Mouse (Mus musculus): ENCODE results near the gene Slc7a1. TPM values are rescaled to one million over a fixed set of nuclear protein-coding genes. Genes with fewer than 3 reads are reported as not detected.

Slc7a1 gene
- 10 to 100 TPM; 27.8 to 30.6 TPM for total RNA-seq (2021)

- peak; percentile 75 to 77 for DNase-seq (ENCODE audit: extremely low spot score in 1 of 2, low spot score in 1 of 2)
These were observed at the start of gene Slc7a1 for GRCm38 (mm10) chr5:148399660-148400443. TSS of gene Slc7a1 (minus strand) at chr5:148399904.

DNA sequence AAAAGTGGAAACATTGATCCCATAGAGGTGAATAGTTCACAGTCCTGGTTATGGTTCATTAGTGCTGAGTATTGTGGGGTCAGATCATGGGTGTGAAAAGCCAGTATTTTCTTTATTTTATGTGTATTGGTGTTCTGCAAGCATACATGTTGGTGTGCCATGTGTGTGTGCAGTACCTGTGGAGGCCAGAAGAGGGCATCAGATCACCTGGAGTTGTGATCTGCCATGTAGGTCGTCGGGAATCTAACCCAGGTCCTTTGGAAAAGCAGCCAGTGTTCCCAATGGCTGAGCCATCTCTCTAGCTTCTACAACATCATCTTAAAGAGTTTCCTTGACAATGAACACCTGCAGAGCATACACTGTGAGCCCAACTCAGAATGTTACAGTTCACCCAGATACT lies 45.3 kb upstream of the Slc7a1 start:
- no peak for DNase-seq (ENCODE audit: extremely low spot score in 1 of 2, low spot score in 1 of 2)

DNA sequence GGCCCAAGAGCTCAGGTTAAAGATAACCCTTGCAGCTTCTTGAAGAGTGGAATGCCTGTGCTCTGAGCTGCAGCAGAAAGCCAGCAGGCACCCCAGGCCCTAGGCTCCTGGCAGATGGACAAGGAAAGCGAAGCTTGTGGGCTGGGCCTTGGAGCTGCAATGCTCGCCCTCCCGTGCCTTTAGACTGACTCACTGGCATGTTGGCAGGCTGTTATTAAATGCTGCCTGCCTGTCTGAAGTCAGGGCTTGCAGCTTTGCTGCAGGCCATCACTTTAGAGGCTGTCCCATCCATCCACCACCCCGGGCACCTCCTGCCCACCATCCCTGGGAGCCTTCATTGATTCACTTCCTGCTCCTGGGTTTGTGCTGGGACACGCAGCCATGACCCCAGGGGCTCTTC lies 44.0 kb upstream of the Slc7a1 start:
- no peak for DNase-seq (ENCODE audit: extremely low spot score in 1 of 2, low spot score in 1 of 2)

- no peak for DNase-seq (ENCODE audit: extremely low spot score in 1 of 2, low spot score in 1 of 2)
These were observed 36.0 kb upstream of the Slc7a1 start for GRCm38 (mm10) chr5:148435660-148436059.

- DNase-seq (ENCODE audit: extremely low spot score in 1 of 2, low spot score in 1 of 2): no peak
These were observed 32.4 kb upstream of the Slc7a1 start for GRCm38 (mm10) chr5:148432121-148432520.

DNA sequence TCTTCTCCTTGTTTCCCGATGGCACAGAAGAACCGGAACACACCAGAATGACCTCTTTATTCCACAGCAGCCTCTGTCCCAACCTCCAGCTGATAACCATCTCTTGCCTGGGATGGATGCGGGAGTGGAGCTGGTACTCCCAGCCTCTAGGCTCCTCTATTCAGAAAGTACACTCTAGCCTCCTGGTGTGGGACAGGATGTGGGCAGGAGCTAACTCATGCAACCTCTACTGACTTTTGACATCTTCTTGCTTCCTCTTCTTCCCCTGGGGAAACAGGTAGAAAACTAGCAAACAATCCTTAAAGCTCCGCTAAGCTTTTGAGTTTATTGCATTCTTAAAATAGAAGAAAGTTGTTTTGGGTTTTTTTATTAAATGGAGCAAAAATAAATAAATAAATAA lies 29.1 kb upstream of the Slc7a1 start:
- no peak for DNase-seq (ENCODE audit: extremely low spot score in 1 of 2, low spot score in 1 of 2)

DNA sequence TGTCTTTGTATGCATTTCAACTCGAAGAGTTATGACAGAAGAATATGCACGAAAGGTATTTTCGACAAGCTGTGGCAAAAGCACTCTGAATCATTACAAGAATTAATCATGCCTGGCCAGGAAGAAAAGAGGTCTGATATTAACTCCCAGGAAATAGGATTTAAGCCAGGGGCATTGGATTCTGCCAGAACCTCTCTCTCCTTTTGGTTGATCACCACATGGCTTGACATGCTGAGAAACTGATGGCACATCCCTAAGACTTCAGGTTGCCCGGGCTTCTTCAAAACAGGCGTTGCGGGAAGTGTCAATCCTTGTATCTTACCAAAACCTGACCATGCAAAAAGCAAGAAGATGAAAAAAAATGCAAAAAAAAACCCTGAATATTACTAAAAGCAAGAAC lies 25.4 kb upstream of the Slc7a1 start:
- no peak for DNase-seq (ENCODE audit: extremely low spot score in 1 of 2, low spot score in 1 of 2)

DNA sequence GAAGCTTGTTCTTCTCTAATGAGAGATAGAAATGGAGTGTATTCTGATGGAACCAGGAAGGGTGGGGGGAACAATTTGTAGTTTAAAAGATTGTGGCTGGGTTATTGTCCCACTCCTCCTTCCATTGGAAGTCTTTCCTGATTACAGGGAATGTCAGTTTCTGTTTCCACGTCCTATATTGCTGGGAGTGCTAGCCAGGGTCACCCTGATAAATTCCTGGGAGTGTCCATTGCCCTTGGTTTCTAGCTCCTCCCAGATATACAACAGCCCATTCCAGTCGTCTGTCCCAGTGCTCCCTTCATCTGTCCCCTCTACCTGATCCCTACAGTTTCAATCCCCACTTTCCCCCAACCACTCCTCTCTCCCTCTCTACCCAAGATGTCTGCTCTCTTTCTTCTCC lies 21.6 kb upstream of the Slc7a1 start:
- no peak for DNase-seq (ENCODE audit: extremely low spot score in 1 of 2, low spot score in 1 of 2)

- no peak for DNase-seq (ENCODE audit: extremely low spot score in 1 of 2, low spot score in 1 of 2)
These were observed 19.4 kb upstream of the Slc7a1 start for GRCm38 (mm10) chr5:148419112-148419526.

DNA sequence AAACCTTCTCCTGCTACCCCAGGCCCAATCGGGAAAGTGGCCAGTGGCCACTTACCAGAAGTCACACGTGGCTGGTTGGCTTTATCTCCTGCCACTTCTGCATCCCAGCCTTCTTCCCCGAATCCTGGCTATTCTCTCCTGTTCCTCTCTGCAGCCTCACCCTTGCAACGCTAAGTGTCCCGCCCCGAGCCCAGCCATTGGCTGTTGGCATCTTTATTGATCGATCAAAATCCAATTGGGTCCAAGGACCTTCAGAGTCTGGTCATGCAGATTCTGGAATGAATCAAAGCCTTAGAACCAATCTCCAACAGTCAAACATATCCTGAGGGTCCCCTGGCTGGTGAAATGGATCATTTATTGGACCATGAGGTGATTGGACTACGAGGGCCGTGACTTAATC lies 18.7 kb upstream of the Slc7a1 start:
- DNase-seq (ENCODE audit: extremely low spot score in 1 of 2, low spot score in 1 of 2): no peak

DNA sequence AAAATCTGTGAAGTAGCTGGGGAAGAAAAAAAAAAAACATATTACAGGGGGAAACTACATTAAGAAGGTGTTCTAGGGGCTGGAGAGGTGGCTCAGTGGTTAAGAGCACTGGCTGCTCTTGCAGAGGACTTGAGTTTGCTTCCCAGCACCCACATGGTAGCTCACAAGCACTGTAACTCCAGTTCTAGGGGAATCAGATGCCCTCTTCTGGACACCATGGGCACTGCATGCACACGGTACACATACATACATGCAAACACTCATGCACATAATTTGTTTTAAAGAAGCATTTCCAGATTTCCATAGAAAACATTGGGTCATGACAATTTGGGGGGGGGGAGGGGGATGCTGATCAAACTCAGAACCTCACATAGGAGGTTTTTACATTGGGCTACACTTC lies 18.1 kb upstream of the Slc7a1 start:
- no peak for DNase-seq (ENCODE audit: extremely low spot score in 1 of 2, low spot score in 1 of 2)

DNA sequence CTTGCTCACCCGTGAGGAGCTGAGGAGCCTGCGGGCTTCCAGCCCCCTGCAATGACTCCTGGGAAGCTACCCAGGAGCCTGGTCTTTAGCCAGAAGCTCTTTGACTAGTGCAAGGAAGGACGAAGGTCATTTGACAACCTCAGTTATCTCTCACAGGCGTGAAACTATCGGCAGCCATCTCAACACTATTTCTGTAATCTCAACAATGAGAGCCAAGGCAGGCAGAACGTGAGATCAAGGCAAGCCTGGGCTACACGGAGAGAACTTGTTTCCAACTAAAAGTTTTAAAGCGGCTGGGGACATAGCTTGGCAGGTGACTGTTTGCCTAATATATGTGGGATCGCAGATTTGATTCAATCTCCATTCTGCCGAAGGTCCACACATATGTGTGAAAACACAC lies 16.8 kb upstream of the Slc7a1 start:
- no peak for DNase-seq (ENCODE audit: extremely low spot score in 1 of 2, low spot score in 1 of 2)

DNA sequence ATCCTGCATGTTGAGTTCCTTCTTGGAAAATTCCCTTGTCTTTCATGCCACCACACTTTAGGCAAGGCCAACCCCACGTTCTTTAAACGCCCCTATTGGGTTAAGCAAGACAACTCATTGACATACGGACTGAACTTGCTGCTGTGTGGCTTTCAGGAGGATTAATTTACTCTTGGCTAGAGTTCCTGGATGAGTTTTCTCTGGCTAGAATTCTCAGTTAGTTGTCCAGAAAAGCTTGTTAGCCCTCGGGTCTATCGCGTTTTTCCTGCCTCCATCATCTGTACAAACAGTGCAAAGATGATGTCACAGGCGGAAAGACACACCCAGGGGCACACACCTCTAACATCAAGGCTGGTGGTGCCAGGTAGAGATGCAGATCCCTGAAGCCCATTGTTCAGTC lies 14.5 kb upstream of the Slc7a1 start:
- no peak for DNase-seq (ENCODE audit: extremely low spot score in 1 of 2, low spot score in 1 of 2)

DNA sequence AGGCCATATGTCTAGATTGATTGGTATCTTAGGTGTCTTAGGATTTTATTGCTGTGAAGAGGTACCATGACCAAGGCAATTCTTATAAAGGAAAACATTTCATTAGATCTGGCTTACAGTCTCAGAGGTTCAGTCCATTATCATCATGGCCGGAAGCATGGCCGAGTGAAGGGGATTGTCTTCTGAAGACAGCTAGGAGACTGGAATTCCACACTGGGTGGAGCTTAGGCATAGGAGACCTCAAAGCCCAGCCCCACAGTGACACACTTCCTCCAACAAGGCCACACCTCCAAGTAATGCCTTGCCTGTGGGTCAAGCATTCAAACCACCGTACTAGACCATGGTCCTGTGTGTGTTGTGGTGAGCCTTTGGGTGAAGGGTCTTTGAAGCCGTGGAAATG lies 12.8 kb upstream of the Slc7a1 start:
- DNase-seq (ENCODE audit: extremely low spot score in 1 of 2, low spot score in 1 of 2): no peak

DNA sequence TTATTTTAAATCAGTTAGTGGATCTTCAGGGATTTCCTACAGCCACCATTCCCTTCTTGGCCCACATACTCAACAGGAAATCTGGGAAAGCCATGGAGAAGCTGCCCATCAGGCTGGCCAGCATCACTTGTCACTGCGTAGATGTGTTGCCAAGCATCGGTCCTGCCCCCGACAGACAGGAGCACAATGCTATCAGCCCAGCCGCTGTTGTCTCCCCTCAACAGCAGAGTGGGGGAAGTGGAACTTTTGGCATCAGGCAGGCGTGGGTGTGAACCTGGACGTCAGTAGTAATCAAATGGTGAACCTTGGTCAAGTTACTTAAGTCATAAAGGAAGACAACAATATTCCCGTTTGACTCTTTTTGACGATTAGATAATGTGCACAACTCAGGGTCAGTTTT lies 9.8 kb upstream of the Slc7a1 start:
- DNase-seq (ENCODE audit: extremely low spot score in 1 of 2, low spot score in 1 of 2): no peak

- no peak for DNase-seq (ENCODE audit: extremely low spot score in 1 of 2, low spot score in 1 of 2)
These were observed 7.2 kb upstream of the Slc7a1 start for GRCm38 (mm10) chr5:148406913-148407312.

DNA sequence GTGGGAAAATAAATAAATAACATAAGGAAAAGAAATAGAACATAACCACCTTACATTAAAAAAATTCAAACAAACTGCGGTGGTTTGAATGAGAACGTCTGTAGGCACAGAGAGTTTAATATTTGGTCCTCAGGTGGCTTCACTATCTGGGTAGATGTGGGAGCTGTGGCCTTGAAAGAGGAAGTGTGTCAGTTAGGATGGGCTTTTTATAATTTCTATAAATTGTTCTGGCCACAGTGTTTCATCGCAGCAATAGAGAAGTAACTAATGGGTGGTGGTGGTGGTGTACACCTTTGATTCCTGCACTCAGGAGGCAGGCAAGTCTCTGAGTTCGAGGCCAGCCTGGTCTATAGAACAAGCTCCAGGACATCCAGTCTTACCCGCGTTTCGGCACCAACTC lies 4.8 kb upstream of the Slc7a1 start:
- no peak for DNase-seq (ENCODE audit: extremely low spot score in 1 of 2, low spot score in 1 of 2)

GRCm38 (mm10) chr5:148402641-148403040 lies 2.9 kb upstream of the Slc7a1 start:
- DNase-seq (ENCODE audit: extremely low spot score in 1 of 2, low spot score in 1 of 2): no peak

DNA sequence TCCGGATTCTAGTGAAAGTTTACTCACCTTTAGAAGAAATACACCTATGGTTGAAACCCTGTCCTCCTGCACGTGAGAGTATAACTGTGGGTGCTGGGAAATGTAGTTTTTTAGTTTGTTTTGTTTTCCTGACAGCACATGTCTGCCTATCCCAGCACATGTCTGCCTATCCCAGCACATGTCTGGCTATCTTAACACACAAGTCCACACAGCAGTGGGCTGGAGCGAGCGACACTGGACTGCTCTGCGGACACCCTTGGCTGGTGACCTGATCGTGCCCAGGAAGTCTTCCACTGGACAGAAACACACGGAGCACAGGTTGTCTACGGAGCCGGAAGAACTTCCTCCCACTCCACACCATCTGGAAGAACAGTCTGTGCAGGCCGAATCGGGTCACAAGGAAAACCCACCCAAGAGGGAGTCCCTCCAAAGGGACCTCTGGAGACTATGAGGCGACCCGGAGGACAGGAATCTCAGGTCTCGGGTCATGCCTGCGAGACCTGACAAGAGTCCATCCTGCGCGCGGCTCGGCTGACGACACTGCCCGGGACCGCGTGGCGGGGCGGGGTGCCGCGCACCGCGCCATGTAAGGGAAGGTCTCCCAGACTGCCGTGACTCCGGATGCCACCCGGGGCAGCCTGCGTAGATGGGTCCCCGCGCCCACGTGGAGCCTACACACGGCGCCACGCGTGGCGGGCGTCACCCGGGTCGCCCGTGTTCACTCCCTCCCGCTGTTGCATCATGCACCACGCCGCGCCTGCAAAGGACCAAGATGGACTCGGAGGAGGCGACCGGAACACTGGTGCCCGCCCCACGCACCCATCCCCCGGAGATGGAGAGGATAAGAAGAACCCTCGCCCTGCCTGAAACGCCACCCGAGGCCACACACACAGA lies 691 bp downstream of the Slc7a1 start:
- peak; percentile 29 to 30 for DNase-seq (ENCODE audit: extremely low spot score in 1 of 2, low spot score in 1 of 2)

- no peak for DNase-seq (ENCODE audit: extremely low spot score in 1 of 2, low spot score in 1 of 2)
These were observed 1.3 kb downstream of the Slc7a1 start for GRCm38 (mm10) chr5:148398451-148398765.

DNA sequence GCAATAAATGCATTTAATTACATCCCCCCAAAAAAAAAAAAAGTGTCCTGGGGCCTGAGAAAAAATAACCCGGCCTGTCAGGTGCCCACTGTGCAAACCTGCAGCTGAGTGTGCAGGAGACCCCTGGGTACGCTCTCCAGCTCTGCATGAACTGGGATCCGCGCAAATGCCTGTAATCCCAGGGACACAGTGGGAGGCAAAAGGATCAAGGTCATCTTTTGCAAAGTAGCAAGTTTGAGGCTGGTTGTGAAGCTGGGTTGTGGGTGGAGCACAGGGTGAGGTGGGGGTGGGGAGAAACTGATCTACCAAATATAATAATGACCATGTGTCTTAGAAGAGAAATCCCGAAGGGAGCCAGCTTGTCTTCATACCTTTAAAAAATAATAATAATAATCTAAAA lies 1.8 kb downstream of the Slc7a1 start:
- DNase-seq (ENCODE audit: extremely low spot score in 1 of 2, low spot score in 1 of 2): no peak

DNA sequence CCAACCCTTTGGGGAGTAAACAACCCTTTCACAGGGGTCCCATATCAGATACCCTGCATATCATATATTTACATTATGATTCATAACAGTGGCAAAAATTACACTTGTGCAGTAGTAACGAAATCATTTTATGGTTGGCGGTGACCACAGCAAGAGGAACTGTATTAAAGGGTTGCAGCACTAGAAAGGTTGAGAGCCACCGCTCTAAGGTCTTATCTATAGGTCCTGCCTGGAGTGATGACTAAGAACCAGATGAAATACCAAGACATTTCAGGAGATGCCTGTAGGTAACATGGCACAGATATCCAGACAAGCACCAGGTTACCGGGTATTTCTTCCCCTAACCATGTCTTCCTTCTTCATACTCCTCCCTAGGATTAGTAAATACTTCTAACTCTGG lies 2.3 kb downstream of the Slc7a1 start:
- no peak for DNase-seq (ENCODE audit: extremely low spot score in 1 of 2, low spot score in 1 of 2)

Measured in layer of hippocampus, postnatal 25 days (tissue).